Mouse (Mus musculus) T-cell, adult 2 months (primary cell): Measurements from ENCODE around the gene Rd3l.
A peak's percentile ranks its signal among the peaks of the same experiment; 100 is the strongest.
"Not testable (repeated sequence)": the region's sequence is repeated elsewhere in the genome, so short reads cannot be mapped to it uniquely, and the experiment has no call there.

ENCODE experiments used
- DNase-seq: peaks from one replicate; pipeline ENCODE4 v3.0.0; 2022; ENCODE audit warnings: low spot score

Rd3l gene

GRCm38 (mm10) chr12:111966683-111967173, 14.4 kb downstream of the Rd3l start, which contains the start of gene Atp5mpl:
TSS of gene Atp5mpl (minus strand) at chr12:111966977.
- peak; percentile 94 for DNase-seq

- DNase-seq, result no peak
These were observed 17.8 kb downstream of the Rd3l start for GRCm38 (mm10) chr12:111963339-111963738.

GRCm38 (mm10) chr12:111958101-111958865, 22.8 kb downstream of the Rd3l start:
- peak; percentile 62 for DNase-seq

GRCm38 (mm10) chr12:111956173-111956572, 24.9 kb downstream of the Rd3l start:
- no peak for DNase-seq

DNA sequence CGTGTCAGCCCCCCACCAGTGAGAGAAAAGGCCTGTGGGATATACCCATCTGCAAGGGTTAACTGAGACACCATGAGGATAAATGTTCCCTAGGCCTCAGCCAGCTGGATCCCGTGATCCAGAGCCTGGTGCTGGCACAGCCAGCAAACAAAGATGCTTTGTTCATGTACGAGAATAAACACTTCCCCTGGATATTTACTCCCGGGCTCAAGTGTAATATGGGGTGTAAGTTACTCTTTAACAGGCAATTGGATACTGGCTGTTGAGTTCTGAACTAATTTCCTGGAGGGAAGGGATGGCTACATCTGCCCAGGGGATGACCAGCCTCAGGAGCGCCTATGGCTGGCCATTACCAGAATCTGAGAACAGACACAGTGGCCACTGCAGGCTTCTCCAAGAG, 29.4 kb downstream of the Rd3l start:
- no peak for DNase-seq

DNA sequence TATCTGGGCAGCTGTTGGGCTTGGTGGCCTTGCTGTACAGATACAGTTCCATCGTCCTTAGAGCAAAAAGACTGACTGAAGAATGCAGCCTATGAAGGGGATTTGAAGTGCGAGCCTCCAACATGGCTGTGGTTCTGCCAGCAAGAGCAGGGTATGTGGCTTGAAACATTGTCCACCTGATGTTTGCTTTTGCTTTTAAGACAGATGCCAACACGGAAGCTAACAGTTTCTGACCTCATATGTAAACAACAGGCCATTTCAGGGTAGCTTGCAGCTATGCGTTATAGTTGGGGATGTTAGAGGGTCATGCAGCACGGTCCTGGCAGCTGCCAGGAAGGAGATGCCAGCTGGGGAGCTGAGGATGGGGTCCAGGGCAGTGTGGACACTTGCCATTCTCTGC, 30.6 kb downstream of the Rd3l start:
- no peak for DNase-seq

DNA sequence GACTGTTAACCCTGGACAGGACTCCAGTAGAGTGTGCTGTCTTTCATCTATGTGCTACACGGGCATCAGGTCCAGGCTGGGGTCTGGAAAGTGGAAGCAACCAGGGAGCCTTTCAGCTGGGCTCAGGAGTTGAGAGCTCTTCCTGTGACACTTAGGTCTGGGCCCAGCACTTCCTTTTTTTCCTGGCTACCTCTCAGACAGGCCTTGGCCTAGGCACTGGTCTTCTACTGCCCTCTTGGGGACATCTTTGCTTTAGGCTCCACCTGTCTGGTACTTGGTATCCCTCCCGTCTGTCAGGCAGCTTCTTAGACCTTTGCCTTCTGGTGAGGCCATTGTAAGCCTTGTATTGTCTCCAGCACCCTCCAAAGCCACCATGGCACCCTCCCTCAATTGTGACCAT, 34.4 kb downstream of the Rd3l start:
- peak; percentile 64 for DNase-seq

GRCm38 (mm10) chr12:111945765-111946655, 35.1 kb downstream of the Rd3l start:
- DNase-seq, result peak; percentile 10

DNA sequence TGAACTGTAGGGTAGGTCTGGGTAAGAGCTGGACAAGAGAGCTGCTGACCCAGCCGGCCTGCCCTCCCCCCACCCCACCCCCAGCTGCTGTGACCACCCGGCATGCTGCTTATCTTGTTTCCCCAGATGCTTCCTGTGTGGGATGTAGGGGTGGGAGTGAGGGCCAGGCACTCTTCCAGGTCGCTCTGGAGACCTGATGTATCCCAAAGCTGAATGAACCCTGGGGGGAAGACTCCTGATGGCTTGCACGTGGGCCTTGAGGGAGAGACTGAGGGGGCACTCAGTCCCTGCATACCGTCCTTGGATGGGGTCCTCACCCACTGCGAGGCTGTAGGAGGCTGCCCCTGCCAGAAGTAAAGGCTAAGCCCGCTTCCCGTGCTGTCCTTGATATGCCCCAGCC, 36.0 kb downstream of the Rd3l start:
- no peak for DNase-seq

GRCm38 (mm10) chr12:111944065-111944987, 36.8 kb downstream of the Rd3l start:
- not testable (repeated sequence) for DNase-seq

GRCm38 (mm10) chr12:111943421-111944064, 37.6 kb downstream of the Rd3l start:
- no peak for DNase-seq

- DNase-seq, result no peak
These were observed 42.4 kb downstream of the Rd3l start for GRCm38 (mm10) chr12:111938623-111939177.

GRCm38 (mm10) chr12:111936706-111937550, 44.2 kb downstream of the Rd3l start:
- no peak for DNase-seq

DNA sequence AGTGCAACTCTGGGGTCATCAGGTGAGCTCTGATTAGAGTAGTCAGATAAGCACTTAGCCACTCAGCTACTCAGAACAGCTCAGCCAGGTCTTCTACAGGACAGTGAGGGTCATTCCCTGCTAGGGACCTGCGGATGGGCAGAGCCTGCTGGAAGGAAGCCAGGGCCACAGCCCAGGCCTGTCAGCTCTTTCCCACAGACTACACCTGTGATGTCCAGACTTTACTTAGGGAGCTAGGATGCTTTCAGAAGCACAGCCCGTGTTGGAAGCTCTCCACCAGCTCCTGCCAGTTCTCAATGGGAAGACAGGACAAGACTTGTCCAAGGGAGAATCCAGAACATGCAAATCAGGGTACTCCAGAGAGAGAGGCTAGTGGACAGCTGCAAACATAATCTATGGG, 47.1 kb downstream of the Rd3l start:
- DNase-seq, result no peak

- DNase-seq, result no peak
These were observed 47.9 kb downstream of the Rd3l start for GRCm38 (mm10) chr12:111933032-111933704.

DNA sequence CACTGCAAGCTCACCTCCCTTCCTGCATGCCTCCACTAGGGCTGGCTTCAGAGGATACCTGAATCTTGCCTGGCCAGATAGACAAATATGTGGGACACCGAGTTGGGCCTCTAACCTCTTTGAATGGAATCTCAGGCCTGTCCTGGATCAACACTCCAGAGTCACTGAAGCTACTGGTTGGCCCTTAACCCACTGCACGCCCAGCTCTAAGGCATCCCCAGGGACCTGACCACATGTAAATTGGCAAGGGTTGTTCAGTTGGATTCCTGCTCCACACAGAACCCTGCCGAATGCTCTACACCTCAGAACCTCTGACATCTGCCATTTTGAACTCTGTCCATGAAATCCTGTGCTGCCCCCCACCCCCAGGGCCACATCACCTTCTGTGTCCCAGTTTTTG, 48.6 kb downstream of the Rd3l start:
- DNase-seq, result no peak

DNA sequence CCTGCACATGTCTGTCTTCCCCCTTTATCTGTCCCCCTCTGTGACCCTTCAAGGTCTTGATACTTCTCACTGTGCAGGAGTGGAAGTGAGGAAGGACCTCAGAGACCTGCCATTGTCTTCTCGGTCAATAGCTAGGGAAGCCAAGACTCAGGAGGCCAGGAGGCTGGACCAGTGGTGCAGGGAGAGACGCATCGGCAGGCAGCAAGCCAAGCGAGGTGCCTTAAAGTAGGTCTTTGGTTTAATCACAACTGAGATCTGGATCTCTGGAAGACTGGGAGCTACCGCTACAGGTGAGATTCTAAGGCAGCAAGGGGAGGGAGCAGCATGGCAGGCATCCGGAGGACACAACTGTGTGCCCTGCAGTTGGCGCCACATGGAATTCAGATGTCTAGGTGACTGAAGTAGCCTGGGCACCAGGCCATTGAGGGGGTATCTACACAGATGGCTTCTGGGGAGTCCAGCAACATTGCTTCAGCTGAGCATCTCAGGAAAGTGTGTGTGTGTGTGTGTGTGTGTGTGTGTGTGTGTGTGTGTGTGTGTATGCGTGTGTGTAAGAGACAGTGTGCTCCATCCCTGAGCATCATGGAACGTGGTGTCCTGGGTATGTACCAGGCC, 49.6 kb downstream of the Rd3l start:
- no peak for DNase-seq
